Mouse (Mus musculus) heart, postnatal 25 days (tissue): Measurements from ENCODE around the gene Abca3. TPM values are rescaled to one million over a fixed set of nuclear protein-coding genes. Genes with fewer than 3 reads are reported as not detected.
"Not testable (repeated sequence)": the region's sequence is repeated elsewhere in the genome, so short reads cannot be mapped to it uniquely, and the experiment has no call there.

Experiments
- DNase-seq: peaks from one replicate; pipeline ENCODE4 v3.0.0; 2022; ENCODE audit warnings: low spot score
- intact Hi-C: fragments of 180-260 bp; cut with DNase I; formaldehyde crosslinking; loops from one replicate; pipeline ENCODE4 v1.15.1; 2025
- microRNA-seq: library from miRNA; unstranded; fragments of <30 nt; microRNA quantifications from one replicate; pipeline ENCODE4 v1.2.0, GENCODE M21; 2022
- total RNA-seq, 2 experiments: library from RNA; stranded (reverse); gene quantifications; 2 replicates each; pipeline ENCODE4 v1.2.3; 2021

Gene Abca3
- total RNA-seq, 2 experiments from 2014 or later: 12.8 to 13.1 TPM

DNA sequence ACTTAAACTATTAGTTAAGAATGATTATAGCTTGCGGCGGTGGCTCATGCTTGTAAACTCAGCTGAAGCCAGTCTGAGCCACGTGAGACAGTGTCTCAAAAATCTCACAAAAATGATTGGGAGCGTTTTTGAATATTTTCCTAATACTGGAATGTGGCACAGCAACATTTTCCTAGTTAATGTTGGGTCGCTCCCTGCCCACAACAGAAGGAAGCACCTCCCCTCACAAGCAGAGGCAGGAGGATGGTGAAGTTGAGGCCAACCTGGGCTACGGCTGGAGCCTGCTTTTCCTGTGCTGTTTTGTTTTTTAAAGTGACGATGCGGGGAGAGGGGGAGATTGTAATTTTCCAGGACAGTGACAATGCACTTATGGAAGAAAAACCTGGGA lies 75.4 kb downstream of the Abca3 start:
- DNase-seq: no peak
- intact Hi-C loops: no loop called here

DNA sequence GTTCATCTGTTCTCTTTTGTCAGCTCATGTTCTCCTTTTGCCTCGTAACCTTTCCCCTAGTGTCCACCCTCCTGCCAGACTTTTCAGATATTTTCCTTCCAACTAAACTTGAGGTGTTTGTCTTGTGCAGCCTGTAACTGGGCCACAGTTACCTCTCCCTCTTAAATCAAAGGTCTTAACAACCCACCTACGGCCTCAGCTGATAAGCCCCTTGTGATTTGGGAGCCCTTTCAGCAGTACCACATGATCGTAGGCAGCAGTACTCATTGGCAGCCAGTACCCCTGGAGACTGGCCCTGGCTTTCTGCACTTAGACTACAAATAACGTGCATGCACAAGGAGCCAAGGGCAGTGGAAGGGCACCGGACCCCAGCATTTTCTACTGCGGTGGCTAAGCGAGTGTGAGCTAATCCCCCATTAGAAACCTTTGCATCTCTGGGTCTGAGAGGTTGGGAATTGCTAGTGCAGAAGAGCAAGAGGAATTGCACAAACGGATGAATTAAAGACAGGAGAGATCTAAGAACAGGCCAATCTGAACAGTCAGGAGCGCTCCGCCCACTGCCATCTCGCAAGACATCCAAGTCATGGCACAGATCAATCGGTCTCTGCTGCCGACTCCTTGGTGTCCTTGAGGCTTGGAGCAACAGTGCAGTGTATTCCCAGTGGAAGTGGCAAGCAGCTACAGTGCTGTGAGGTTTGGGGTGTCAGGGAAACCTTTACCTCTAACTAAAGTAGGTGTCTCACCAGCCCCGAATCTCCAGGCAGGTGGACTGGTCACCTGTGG lies 77.6 kb downstream of the Abca3 start:
- no peak for DNase-seq
- intact Hi-C loops: no loop called here

DNA sequence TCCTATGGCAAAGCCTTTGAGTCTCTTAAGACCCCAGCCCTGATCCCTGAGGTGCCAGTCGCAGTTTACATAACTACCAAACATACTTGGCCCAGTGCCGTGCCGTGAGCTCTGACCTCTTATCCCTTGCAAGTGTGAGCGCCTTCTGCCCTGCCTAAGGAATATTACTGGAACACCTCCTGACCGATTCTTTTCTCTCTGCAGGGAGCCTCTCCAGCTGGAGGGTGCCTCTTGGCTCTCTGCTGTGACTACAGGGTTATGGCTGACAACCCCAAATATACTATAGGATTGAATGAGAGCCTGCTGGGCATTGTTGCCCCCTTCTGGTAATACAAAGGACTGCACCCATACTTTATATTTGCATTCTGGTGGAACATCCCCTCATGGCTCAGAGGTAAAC lies 85.3 kb downstream of the Abca3 start:
- intact Hi-C loops: no loop called here
- DNase-seq: no peak

DNA sequence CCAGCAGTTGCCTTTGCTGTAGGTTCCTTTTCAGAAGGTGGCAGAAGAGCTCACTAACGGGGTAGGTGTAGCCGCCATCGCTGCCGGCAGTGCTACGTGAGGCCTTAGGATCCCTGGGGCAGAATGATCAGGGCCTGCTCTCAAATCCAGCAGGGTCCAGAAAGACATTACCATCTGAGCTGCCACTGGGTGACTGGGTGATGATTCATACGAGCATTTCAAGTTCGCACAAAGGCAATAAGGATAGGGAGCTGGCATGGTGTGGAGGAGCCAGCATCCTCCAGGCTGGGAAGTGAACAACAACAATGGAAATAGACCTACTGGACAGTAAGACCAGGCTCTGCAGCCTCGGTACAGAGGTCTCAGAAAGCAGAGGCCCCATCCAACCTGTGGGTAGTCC lies 88.6 kb downstream of the Abca3 start:
- no peak for DNase-seq
- intact Hi-C loops: no loop called here

DNA sequence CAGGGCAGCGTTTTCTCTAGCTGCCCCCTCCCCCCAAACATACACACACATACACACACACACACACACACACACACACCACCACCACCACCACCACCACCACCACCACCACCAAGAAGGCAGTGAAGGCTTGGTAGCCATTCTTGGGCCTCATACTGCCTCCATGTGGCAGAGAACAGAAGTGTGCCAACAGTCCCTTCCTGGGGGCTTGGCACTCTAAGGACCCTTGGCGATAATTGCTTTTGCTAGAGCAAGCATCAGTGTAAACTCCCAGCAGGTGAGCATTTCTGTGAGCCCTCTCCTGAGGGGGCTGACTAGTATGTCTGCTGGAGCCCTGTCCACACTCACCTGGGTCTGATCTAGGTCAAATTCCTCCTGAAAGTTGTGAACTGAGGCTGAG lies 89.4 kb downstream of the Abca3 start:
- intact Hi-C loops: no loop called here
- DNase-seq: no peak

DNA sequence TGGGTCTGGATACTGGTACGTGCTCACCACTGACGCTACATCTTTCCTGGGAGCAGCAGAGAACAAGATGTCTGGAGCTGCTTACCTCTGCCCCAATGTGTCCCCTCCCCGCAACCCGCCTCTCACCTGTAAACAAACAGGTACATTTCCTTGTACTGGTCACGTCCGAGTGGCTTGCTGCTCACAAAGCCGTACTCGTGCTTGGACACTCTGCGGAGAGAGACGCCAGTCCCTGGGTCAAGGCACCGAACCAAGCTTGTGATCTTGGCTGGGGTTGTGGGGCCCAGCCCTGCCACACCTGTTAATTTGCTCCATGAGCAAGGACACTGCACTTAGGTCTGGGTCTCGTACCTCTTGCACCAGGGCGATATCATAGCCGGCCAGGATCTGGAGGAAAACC lies 90.4 kb downstream of the Abca3 start:
- intact Hi-C loops: no loop called here

DNA sequence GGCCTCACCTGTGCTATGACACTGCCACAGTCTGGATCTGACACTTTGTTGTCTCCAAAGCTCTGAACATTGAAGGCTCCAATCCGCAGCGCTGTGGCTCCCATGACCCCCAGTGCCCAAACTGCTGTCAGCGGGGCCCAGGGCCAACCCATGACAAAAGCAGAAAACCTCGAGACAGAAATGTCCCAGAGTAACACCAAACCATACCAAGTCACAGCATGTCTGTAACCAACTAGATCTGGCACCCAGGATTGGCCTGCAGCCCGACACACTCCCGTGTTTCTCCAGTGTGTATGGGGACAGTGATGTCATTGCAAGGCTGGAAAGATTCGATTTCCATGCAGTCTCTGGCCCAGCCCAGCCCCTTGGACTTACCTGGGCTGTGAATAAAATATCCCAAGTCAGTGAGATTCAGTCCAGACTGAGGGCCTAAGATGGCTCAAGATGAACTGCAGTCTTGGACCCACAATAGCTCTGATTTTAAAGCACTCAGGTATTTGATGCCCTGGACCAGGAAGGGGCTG lies 90.9 kb downstream of the Abca3 start, which contains the start of gene Dnase1l2:
Gene Dnase1l2 (minus strand): TSS at position 474 of the 524 bp plus-strand sequence.
- intact Hi-C loops: no loop called here

More for the DNA sequence above, 90.4 kb downstream of the Abca3 start:
- no peak for DNase-seq

DNA sequence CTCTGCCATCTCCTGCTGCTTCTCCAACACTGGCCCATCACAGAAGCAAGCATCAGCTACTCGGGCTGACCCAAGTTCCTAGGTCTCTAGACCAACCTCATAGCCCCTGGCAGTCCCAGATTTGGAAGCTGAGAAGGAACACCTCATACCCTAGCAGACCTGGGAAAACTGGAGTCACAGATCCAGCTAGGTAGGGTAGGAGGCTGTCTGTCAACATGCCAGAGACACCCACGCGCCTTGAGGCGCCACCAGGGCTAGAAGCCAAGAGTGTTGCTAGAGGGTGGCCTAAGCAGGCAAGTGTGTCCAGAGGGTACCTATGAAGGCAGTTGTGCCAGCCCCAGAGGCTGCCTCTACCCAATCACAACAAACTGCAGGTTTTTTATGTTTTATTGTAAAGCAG lies 91.7 kb downstream of the Abca3 start:
- no peak for DNase-seq
- intact Hi-C loops: no loop called here

More for the DNA sequence above, 90.9 kb downstream of the Abca3 start, which contains the start of gene Dnase1l2:
- DNase-seq: no peak

DNA sequence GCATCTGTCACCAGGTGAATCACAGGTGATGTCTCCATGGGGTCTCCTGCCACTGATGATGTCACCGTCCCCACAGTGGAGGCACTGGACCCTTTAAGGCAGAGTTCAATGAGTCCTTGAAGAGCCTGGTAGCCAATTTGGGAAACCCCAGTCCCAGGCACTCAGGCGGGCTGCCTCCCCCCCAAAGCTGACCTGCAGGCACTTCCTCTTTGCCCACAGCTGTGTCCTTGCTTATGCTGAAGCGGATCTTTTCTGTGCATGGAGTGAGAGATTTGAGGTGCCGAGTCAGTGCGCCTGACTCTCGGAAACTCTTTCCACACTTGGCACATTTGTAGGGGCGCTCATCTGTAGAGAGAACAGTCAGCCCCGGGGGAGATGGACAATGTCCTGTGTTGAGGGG lies 94.8 kb downstream of the Abca3 start:
- intact Hi-C loops: no loop called here
- DNase-seq: no peak

DNA sequence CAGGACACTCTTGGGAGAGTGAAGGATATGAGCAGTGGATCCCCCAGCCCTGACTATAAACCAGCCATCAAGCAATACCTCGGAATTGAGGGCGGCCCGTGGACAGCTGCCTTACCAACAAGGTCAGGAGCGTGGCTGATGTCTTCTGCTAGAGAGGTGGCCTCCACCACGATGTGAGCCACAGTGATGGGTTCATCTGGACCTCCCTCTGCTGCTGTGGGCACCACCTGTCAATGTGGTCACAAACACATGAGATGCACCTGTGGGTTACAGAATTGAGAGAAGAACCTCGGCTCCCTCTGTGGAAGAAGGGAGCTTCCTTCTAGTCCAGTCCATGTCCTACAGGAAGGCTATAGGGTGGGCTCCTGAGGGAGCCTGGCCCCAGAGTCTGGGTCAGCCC lies 97.8 kb downstream of the Abca3 start:
- no peak for DNase-seq
- intact Hi-C loops: no loop called here

DNA sequence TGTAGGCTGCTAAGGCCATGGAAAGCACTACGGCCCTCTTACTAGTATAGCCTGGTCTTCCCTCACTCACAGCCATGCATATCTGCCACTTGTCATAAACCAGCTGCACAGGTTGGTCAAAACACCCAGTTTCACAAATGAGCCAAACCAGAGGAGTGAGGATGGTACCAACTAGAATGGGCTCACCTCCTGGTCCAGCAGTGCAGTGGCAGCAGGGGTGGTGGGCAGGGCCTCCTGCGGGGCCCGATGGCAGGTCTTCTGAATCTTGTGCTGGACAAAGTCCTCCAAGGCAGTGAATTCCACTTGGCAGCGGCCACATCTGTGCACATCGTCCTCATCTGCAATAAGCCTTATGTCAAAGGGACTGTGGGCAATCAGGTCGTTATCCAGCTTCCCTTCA lies 99.5 kb downstream of the Abca3 start:
- intact Hi-C loops: loop anchor here (5.0 kb wide), 1 partner anchor 34 kb away; no protein-coding TSS in a partner anchor
- DNase-seq: no peak

DNA sequence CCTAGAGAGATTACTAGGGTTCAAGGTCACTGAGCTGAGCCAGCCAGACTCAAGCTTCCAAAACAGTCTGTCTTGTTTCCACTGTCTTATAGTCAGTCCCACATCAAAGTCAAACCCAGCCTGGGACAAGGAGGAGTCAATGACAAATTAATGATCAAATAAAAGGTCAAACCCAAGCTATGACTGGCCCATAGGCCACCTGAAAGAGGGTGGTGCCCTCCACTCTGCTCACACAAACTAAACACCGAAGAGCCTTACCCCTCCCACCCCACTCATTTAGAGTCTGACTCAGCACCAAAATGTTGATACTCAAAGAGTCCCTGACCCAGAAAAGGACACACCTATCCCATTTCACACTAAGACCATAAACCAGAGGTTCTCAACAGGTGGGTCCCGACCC lies 101.6 kb downstream of the Abca3 start:
- intact Hi-C loops: loop anchor here (5.0 kb wide), 1 partner anchor 36 kb away; no protein-coding TSS in a partner anchor
- DNase-seq: no peak

DNA sequence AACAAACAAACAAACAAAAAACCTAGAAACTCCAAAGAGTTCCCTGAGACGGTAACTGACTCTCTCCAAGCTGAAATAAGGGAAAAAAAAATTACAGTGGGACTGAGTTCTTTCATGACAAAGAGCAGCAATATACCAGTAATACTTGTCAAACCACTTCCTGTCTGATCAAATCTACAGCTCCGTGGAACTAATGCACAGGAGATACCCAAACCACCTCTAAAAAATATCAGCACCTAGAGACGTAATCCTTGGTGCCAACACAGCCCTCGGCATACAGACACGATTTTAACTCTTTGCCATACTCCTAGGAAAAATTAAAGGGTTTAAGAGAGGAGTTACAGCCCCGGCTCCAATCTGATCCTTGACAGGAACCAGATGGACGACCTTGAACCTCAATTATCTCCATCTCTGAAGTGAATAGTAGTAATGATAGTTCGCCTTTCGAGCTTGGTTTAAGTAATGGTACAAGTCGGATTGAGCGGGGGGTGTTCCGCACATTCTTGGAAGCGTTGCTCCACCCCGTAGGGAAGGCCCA lies 102.5 kb downstream of the Abca3 start:
- DNase-seq: no peak
- intact Hi-C loops: loop anchor here (5.0 kb wide), 1 partner anchor 37 kb away; no protein-coding TSS in a partner anchor

DNA sequence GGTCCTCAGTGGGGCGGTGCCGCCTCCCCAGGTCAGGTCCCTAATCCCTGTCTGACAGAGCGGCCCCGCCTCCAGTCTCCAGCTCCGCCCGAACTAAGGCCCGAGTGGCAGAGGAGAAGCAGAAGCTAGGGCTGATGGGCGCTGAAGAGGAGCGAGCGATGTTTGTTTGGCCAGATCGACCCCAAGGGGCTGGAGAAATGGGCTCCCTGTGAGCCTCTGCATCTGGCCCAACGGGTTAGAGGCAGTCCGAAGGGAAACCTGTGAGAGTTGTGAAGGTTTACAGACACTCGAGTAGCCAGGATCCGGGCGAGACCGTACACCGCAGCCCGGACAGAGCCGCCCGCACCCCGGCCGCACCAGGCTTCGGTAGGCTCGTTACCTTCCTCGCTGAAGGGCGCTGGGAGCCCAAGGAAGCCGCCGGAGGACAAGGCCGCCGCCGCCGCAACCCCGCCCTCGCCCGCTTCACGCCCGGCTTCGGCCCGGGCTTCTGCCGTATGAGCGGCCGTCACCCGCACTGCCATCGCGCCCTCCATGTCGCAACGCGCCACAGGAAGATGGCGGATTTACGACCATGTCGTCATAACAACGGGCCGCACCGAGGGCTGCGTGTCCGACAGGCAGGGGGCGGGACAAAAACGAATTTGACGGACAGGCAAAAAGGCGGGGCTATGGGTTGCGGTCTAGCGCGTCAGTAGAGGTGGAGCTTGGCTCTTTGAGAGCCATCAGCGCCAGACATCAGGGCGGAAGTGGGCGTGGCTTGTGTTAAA lies 103.2 kb downstream of the Abca3 start:
- DNase-seq: peak; percentile 99
- intact Hi-C loops: loop anchor here (5.0 kb wide), 1 partner anchor 38 kb away; no protein-coding TSS in a partner anchor

DNA sequence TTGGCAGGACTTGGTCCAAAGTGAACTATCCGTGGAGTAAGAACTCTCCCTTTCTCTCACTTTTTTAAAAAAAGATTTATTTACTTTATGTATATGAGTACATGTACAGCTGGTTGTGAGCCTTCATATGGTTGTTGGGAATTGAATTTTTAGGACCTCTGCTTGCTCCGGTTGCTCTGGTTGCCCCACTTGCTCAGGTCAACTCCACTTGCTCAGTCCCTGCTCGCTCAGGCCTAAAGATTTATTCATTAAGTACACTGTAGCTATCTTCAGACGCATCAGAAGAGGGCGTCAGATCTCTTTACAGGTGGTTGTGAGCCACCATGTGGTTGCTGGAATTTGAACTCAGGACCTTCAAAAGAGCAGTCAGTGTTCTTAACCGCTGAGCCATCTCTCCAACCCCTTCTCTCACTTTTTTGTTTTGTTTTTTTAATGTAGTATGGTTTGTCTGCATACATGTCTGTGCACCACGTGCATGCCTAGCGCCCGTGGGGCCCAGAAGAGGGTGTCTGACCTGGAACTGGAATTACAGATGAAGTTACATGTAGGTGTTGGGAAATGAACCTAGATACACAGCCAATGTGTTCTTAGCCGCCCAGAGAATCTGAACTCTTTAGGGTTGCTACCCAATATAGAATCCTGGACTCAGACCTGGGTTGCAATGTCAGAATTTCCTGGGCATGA lies 103.9 kb downstream of the Abca3 start:
- intact Hi-C loops, DNase-seq: not testable (repeated sequence)

Small RNA genes lying within 50 kb of the gene (microRNA-seq; reads per million reads assigned to microRNA genes)
- gene Gm24427: not detected

Other genes starting within 250 kb of the Abca3 start
- 10 to 100 TPM; 45.0 to 46.1 TPM for gene Pdpk1, start 201.0 kb upstream of the Abca3 start, total RNA-seq
- 1 to 10 TPM; 9.1 to 9.6 TPM for gene Amdhd2, start 188.2 kb upstream of the Abca3 start, total RNA-seq
- 100 to 1,000 TPM; 225 to 246 TPM for gene Atp6v0c, start 182.2 kb upstream of the Abca3 start, total RNA-seq
- gene Tbc1d24, start 146.4 kb upstream of the Abca3 start, total RNA-seq: 1 to 10 TPM; 8.3 to 9.4 TPM
- gene Ntn3, start 142.4 kb upstream of the Abca3 start, total RNA-seq: under 1 TPM; 0.64 to 0.73 TPM
- 1 to 10 TPM; 1.7 to 2.2 TPM for gene Tedc2, start 131.1 kb upstream of the Abca3 start, total RNA-seq
- gene Ccnf, start 100.5 kb upstream of the Abca3 start, total RNA-seq: 1 to 10 TPM; 1.1 to 1.2 TPM
- gene Abca17, start 882 bp upstream of the Abca3 start, total RNA-seq: not detected
- 10 to 100 TPM; 60.3 to 60.5 TPM for gene Rnps1, start 62.6 kb downstream of the Abca3 start, total RNA-seq
- gene Eci1, start 74.7 kb downstream of the Abca3 start, total RNA-seq: 100 to 1,000 TPM; 409 to 483 TPM
- gene Dnase1l2, start 91.2 kb downstream of the Abca3 start, total RNA-seq: 1 to 10 TPM in 1 of 2 experiments, under 1 TPM in 1; 0.78 to 1.2 TPM
- 10 to 100 TPM; 11.1 to 11.4 TPM for gene E4f1, start 118.4 kb downstream of the Abca3 start, total RNA-seq
- gene Pgp, start 118.4 kb downstream of the Abca3 start, total RNA-seq: 10 to 100 TPM; 42.3 to 43.3 TPM
- gene Bricd5, start 121.9 kb downstream of the Abca3 start, total RNA-seq: not detected
- gene Mlst8, start 127.1 kb downstream of the Abca3 start, total RNA-seq: 10 to 100 TPM in 1 of 2 experiments, 1 to 10 TPM in 1; 9.4 to 11.3 TPM
- under 1 TPM; 0.14 to 0.39 TPM for gene Caskin1, start 136.7 kb downstream of the Abca3 start, total RNA-seq
- gene Traf7, start 176.0 kb downstream of the Abca3 start, total RNA-seq: 10 to 100 TPM; 43.6 to 54.1 TPM
- gene Rab26, start 182.3 kb downstream of the Abca3 start, total RNA-seq: not detected
- 10 to 100 TPM; 41.2 to 50.6 TPM for gene Pkd1, start 197.9 kb downstream of the Abca3 start, total RNA-seq